ENCODE assay signal across 8 mouse cellular contexts in genomic region chr7:46832112-46832810, GRCm38 (mm10). TPM values are rescaled to one million over a fixed set of nuclear protein-coding genes. Genes with fewer than 3 reads are reported as not detected.
"Had no signal": no experiment of that assay in that cellular context is flagged by ENCODE, and none has a peak within 500 bp of the region (broad histone marks: within the 10 kb centered on the region; RNA-seq: fewer than 3 reads in every experiment).

No protein-coding gene starts in this region.

RNA-seq across cellular contexts. Expression of gene Ldhc, which starts 28.7 kb away (rescaled TPM):
- total RNA-seq: layer of hippocampus, postnatal 25 days; left cerebral cortex, adult 2 months; left cerebral cortex, postnatal 14 days had no signal
- polyA plus RNA-seq: intestine, embryonic 16.5 days; kidney, embryonic 16.5 days; limb, embryonic 14.5 days; midbrain, embryonic 10.5 days; neural tube, embryonic 12.5 days had no signal
